Mouse (Mus musculus): ENCODE measurements around the gene Fam136a.

- TF ChIP-seq CTCF (IDR thresholded peaks at IDR 0.05; ENCODE audit: extremely low read depth, insufficient read depth, insufficient read length, insufficient replicate concordance) (no peak), POLR2A (IDR thresholded peaks at IDR 0.05; ENCODE audit: low read depth, low read length) (no peak)
Observed at GRCm38 (mm10) chr6:86388461-86388860, 23.0 kb downstream of the Fam136a start.

Measured in spleen, adult 2 months (tissue).